Mouse (Mus musculus) c-Kit-positive CD71-positive TER-119-positive erythroid progenitor cells, embryonic 14.5 days (primary cell): Measurements from ENCODE around the gene Slc12a1.

Experiments used
- DNase-seq: peaks from one replicate; pipeline ENCODE4 v3.0.0-alpha.2; 2013; ENCODE audit warnings: low spot score

The Slc12a1 gene

DNA sequence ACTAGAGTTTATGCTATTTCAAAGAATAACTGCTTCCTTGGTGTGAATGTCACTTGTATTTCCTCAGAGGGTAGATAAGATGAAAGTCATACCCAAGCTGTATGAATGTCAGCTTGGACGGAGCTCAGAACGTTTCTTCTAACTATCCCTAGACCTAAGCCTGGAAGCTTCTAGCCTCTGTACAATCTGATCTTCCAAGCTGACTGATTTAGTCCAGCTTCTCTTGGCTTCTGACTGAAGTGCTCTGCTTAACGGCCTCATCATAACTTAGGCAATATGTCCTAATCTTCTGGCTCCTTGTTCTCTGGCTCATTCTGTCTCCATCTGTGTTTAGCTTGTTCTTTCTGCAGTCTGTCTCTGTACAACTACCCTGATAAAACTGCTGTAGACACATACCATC, 102.3 kb downstream of the Slc12a1 start:
- DNase-seq = no peak

DNA sequence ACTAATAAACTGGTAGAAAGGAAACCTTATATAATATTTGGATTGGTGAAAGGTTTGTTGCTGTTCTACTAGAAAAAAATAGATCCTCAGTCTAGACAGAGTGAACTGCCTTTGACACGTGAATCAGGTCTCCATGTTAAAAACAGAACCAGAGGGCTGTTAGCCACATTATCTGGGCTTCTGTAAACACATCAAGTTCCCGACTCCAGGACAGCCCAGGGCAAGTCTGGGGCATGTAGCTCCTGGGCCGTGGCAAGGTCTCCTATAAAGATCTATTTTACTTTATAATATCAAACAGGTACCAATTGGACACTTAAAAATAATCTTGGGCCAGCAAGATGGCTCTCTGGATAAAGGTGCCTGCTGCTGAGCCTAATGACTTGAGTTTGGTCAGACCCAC, 103.6 kb downstream of the Slc12a1 start:
- no peak for DNase-seq

DNA sequence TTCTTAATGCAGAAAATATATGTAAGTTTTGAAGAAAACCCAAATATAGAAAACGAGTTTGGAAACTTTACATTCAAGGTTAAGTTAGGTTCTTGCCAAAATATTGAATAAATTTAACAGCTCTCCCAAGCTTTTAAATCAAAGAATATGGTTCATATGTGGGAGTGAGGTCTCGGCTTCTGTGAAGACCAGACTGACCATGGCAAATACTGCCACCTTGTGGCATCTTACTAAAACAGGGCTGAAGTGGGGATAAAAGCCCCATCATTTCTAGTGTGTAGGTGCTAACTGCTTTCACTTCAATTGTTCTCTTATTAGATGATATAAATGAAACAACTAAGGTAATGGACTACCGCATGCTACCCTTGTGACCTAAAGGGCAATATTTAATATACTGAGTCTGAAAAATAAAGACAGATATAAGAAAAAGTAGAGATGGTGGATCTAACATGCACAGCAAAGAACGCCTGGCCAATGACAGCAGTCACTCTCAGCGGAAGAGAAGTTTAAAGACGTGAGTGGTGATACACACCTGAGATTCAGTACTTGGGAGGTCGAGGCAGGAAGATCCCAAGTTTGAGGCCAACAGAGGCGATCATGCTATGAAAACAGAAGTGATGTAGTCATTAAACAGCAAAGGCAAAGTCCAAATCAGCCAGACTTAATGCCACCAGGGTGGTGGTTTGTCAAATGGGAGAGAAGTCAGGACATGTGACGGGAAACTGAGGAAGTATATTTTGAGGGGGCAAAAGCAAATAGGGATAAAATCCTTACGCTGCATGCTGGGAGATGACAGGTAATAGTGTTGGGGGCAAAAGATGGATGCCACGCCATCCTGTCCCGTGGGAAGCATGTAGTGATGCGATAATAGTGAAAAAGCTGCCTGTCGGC, 107.2 kb downstream of the Slc12a1 start:
- DNase-seq = peak; percentile 45

DNA sequence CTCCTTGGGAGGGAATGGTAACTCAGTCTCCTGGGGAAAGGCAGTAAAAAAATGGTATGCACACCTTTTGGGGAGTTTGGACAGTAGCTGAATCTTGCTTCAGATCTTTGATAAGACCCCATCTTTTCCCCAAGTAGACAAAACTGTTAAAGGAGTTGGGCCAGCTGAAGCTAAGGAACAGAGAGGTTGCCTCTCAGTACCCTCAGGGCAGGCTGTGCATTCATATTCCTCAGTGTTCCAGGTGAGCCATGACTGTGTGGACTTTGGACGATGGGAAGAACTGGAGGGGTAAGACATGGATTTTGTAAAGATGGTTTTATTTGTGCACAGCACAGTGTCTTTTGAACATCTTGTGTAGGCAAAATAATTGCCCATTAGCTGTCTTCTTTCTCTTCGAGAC, 108.0 kb downstream of the Slc12a1 start:
- DNase-seq = no peak

DNA sequence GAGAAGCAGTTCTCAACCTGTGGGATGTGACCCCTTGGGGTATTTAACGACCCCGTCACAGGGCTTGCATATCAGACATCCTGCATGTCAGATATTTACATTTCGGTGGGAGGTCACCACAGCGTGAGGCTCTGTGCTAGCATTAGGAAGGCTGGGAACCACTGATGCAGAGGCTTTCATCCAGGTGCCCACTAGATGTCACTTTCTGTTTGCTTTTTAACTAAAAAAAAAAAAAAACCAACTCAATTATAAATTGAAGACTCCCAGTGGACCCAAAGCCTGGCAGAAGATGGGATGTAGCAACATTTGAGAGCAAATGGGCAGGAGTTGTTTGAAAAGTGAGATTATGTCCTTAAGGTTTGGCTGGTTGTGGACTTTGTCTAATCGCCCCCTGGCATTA, 110.8 kb downstream of the Slc12a1 start:
- no peak for DNase-seq

DNA sequence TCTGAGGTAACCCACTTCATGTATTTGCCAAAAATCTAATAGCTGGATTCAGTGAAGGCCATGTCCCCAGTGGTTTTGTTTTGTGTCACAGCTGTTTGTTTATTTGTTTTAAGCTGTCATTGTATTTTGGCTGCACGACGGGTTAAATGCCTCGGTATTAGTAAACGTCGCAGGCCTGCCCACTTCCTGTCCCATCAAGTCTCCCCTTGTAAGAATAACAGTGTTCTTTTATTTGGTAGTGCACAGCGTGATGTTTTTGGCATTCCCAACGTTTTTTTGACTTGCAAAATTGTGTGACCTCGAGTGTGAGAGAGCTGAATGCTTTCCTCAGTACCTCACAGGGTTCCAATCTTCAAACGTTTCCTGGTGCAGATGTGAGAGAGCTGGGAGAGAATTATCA, 111.4 kb downstream of the Slc12a1 start:
- no peak for DNase-seq

DNA sequence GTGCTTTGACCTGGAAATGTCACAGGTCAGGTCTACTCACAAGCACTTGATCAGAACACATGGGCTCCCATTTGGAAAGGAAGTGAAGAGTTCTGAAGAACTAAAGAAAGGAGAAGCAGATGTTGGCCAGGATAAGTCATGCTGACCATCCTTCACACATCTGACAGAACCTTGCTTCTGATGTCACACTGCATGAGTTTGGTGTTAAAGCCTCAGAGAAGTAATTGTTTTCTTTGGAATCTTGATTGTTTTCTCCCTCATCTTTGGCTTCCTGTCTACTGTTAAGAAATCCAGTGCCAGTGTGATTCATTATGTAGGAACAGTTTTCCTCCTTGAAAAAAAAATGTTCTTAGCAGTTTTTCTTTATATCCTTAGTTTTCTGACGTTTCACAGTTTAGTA, 116.6 kb downstream of the Slc12a1 start:
- DNase-seq = no peak

DNA sequence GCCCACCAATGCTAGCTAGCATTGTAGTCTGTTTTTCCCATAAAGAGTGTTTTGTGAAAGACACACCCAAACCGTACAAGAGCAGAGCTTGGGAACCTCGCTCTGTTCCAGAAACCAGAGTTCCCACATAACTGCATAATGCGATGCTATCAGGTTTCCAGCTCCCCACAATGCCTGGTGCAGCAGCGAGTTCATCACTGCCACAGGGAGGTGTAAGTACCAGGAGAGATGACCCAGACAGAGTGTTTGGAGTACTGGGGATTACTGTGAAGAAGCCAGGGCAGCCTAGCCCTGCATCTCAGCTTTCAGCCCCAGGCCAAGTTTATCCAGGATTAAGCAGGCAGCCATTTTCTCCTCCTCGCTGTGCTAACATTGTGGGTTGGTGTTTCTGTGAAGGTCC, 123.3 kb downstream of the Slc12a1 start:
- DNase-seq = no peak

DNA sequence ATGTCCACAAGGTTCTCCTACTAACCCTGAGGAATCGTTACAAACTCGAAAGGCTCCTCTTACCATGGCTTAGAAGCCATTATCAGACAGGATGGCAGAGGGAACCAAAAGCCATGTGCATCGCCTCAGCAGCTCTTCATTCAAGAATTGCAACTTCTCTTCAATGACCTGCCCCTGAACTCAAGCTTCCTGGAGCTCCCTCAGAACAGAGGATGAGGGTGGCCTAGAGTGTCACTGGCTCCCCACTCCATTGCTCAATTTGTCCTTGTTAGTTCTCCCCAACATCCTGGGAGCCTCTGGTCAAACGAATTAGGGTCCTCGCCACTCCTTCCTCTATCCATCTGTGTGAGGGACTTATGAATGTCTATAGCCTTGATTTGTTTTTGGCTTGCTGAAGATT, 124.4 kb downstream of the Slc12a1 start:
- DNase-seq = no peak

DNA sequence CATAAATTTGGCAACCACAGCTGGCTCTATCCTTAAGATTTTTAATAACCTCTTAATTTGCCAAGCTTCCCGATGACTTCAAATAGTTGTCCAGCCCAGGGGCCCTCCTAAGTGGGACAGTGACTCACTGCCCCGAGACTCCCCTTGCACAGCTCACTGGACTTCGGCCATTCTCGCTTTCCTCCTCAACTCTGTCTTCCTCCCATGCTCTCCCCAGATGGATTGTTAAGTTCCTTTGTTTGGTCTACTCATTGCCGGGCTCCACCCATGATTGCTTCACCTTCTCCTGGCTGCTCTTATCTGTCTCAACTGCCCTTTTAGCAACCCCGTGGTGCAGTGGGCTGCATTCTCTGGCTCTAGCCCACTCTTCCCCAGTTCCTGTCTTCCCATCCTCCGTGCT, 126.2 kb downstream of the Slc12a1 start:
- DNase-seq = no peak
